Mouse (Mus musculus): ENCODE results near the gene Appl2. TPM values are rescaled to one million over a fixed set of nuclear protein-coding genes. Genes with fewer than 3 reads are reported as not detected.
A peak's percentile ranks its signal among the peaks of the same experiment; 100 is the strongest.
"Not testable (repeated sequence)": the region's sequence is repeated elsewhere in the genome, so short reads cannot be mapped to it uniquely, and the experiment has no call there.

The Appl2 gene
- polyA plus RNA-seq (2016; fragmentation: Nextera tagmentation; extraction: Ambion mirVana): 30.8 and 37.0 TPM in 2 replicates

DNA sequence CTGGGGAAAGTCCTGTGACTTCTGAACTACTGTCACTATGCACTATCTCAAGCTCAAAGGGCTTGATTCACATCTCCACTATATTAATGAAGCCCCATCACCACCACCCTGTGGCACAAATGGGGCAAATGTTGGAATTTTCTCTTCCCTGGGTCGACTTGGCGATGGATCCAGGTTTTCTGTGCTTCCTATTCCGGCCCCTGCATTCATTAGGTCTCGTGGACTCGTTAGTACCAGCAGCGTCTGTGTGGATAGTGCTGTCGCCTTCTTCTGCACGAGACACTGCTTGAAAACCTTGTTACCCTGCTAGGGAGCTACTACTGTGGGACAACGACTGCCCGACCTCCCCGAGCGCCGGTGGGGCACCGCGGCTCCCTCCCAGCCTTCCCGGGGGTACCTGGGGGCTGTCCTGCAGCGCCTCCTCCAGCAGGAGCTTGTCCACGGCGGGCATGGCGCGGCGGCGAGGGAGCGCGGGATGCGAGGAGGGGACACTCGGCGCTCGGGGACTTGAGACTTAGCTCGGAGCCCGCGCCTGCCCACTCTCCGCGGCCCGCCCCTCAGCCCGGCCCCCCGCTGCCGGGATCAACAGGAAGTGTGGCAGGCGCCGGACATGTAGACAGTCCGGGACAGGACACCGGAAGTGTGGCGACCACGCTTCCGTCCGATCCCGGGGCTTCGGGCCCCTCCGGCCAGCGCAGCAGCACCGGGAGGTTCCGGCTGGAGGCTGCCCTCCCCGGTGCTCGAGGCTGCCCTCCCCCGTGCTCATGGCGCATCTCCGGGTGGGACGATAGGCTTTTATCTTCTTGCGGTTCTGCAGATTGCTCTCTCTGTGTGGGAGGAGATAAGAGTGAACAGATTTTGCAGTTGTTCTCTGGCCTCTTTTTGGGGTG is at the start of gene Appl2:
TSS of gene Appl2 (minus strand) at position 608 of the 890 bp plus-strand sequence.
- Histone ChIP-seq H3K4me1 (peaks cover 51% of the 10 kb centered on the region), H3K27me3 (ENCODE audit: low read depth, poor library complexity, severe bottlenecking) (no peaks in the 10 kb centered on the region), H3K4me3 (peak within 1 kb of the TSS; percentile 84), H3K9me3 (replicated peaks) (no peaks in the 10 kb centered on the region), H3K27ac (replicated peaks) (peak within 1 kb of the TSS; percentile 92), H3K36me3 (no peaks in the 10 kb centered on the region)
- peak; percentile 92 for DNase-seq (ENCODE audit: low spot score)
- under 1% methylated on average over 59 of the region's 59 CpGs for WGBS

DNA sequence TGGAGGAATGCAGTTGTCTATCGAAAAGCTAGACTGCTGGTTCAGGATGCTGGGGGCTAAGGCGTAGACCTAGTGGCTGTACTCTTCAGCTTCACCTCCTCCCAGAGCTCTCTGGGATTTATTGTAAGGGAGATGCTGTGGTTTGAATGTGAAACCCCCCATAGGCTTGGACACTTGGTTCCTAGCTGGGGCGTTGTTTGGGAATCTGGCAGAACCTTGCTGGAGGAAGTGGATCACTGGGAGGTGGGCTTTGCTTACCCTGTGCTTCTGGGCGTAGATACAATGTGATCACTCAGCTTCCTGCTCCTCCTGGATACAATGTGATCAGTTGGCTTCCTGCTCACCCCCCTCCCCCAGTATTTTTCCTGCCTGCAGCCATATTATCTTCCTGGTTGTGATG is 47.7 kb upstream of the Appl2 start:
- Histone ChIP-seq H3K27me3 (ENCODE audit: low read depth, poor library complexity, severe bottlenecking) (no peaks in the 10 kb centered on the region), H3K9me3 (replicated peaks) (no peaks in the 10 kb centered on the region), H3K4me3 (no peak overlapping the region), H3K36me3 (no peaks in the 10 kb centered on the region), H3K4me1 (no peaks in the 10 kb centered on the region), H3K27ac (replicated peaks) (no peak overlapping the region)
- WGBS: 87% methylated on average over 4 of the region's 4 CpGs
- no peak for DNase-seq (ENCODE audit: low spot score)

DNA sequence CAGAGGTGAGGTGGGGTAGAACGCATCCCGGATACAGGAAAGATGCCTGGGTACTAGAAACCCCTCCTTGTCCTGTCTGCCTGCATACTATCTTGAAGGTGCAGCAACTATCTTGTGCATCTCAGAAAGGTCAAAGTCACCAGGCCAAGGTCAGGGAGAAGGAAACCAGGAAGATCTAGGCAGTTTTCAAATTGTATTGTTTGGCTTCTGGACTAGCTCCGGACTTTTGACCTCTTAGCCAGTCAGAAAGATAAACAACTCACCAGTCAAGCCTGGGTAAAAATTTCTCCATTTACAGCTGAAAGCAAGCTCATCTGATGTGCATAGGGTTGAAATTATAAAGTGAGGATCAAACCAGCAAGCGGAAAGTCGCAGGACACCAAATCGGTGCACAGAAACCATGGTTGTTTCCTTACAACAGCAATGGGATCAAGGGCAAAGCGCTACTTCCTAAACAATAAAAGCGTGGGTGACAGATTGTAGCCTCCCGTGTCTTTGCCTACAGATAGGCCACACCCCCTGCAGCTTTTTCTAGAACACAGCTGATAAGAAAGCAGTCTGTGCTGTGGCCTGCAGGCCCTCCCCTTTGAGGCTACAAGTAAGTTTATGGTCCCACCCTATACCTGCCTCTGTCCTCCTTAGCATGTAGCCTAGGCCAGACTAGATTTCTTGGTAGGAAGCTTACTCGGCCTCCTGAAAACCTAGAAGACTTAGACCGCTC is 43.8 kb upstream of the Appl2 start:
- no peak for DNase-seq (ENCODE audit: low spot score)
- no peak overlapping the region for H3K27ac ChIP-seq (replicated peaks)
- 89% methylated on average over 11 of the region's 11 CpGs for WGBS
- no peaks in the 10 kb centered on the region for H3K27me3 ChIP-seq (ENCODE audit: low read depth, poor library complexity, severe bottlenecking)
- H3K4me3 ChIP-seq: no peak overlapping the region
- no peaks in the 10 kb centered on the region for H3K9me3 ChIP-seq (replicated peaks)
- no peaks in the 10 kb centered on the region for H3K4me1 ChIP-seq
- no peaks in the 10 kb centered on the region for H3K36me3 ChIP-seq

DNA sequence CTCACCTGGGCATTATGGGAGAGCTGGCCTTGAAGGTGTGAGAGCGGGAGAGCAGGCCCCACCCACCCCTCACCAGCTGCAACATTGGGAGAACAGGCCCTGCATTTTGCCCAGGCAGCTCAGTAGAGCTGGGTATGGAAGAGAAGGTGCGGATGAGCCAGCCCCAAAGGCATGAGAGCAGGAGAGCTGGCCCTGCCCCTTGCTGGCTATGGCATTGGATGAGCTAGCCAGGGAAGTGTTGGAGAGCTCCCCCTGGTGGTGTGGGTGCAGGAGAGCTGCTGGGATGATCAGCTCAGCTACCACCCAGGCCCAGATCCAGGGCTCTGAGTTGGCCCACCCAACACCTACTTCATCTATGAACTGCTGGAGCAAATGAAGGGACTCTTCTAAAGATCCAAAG is 39.7 kb upstream of the Appl2 start:
- Histone ChIP-seq H3K27me3 (ENCODE audit: low read depth, poor library complexity, severe bottlenecking) (no peaks in the 10 kb centered on the region), H3K36me3 (no peaks in the 10 kb centered on the region), H3K27ac (replicated peaks) (no peak overlapping the region), H3K4me1 (no peaks in the 10 kb centered on the region), H3K9me3 (replicated peaks) (no peaks in the 10 kb centered on the region), H3K4me3 (no peak overlapping the region)
- WGBS: 80% methylated on average over 2 of the region's 2 CpGs
- DNase-seq (ENCODE audit: low spot score): no peak

DNA sequence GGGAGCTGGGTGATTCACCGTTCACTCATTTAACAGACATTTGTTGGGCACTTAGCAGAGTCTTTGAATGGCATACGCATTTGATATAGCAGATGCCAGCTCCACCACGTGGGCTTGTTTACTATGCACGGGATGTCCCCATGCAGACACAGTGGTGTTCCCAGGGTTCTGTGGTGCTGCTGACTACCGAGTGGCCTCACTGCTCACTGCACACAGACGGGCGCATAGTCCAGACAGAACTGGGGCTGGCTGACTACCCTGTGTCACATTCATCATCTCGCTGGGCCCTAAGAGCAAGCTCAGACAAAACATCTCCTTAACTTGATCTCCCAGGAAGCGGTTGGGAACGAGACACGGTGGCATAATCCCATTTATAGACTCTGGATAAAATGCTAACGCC is 32.8 kb upstream of the Appl2 start:
- Histone ChIP-seq H3K9me3 (replicated peaks) (no peaks in the 10 kb centered on the region), H3K36me3 (no peaks in the 10 kb centered on the region), H3K27ac (replicated peaks) (no peak overlapping the region), H3K4me3 (no peak overlapping the region), H3K4me1 (no peaks in the 10 kb centered on the region), H3K27me3 (ENCODE audit: low read depth, poor library complexity, severe bottlenecking) (no peaks in the 10 kb centered on the region)
- DNase-seq (ENCODE audit: low spot score): no peak
- 88% methylated on average over 12 of the region's 12 CpGs for WGBS

DNA sequence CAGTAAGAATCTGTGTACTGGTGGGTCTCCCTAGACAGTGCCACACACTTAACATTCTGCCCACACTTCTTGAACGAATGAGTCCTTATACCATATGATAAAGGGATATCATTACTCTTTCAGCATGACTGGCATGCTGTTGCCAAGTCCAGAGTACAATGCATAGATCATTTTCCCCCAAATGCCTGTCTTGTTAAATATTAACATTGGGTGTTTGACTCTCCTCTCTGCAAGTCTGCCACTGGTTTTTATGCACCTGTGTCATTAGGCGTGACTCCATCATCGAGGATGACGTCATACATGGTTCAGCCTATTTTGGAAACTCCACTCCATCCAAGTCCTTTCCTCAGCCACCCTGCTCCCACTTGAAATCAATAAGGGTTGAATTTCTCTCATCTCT is 18.0 kb upstream of the Appl2 start:
- Histone ChIP-seq H3K4me3 (no peak overlapping the region), H3K27me3 (ENCODE audit: low read depth, poor library complexity, severe bottlenecking) (no peaks in the 10 kb centered on the region), H3K36me3 (no peaks in the 10 kb centered on the region), H3K9me3 (replicated peaks) (no peaks in the 10 kb centered on the region), H3K27ac (replicated peaks) (no peak overlapping the region), H3K4me1 (no peaks in the 10 kb centered on the region)
- no peak for DNase-seq (ENCODE audit: low spot score)
- WGBS: 90% methylated on average over 4 of the region's 4 CpGs

DNA sequence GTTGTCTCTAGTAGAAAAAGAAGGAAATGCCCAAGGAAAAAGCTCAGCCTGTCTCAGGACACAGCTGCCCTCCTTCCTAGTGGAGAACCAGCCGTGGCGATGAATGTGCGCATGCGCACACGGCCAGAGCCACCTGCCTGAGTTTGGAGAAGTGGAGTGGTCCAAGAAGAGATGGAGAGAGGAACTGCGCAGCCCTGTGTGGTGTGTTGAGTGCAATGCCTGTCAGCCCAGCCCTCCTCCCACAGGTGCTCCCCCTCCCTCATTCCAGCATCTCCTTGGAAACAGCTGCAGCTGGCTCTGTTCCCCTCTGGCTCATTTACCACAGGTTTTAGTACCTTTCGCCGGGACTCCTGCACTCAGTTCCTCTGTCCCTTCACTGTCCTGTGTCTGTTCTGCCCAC is 13.4 kb upstream of the Appl2 start:
- Histone ChIP-seq H3K27me3 (ENCODE audit: low read depth, poor library complexity, severe bottlenecking) (no peaks in the 10 kb centered on the region), H3K4me1 (no peaks in the 10 kb centered on the region), H3K27ac (replicated peaks) (no peak overlapping the region), H3K9me3 (replicated peaks) (no peaks in the 10 kb centered on the region), H3K4me3 (no peak overlapping the region), H3K36me3 (no peaks in the 10 kb centered on the region)
- DNase-seq (ENCODE audit: low spot score): no peak
- 88% methylated on average over 8 of the region's 8 CpGs for WGBS

DNA sequence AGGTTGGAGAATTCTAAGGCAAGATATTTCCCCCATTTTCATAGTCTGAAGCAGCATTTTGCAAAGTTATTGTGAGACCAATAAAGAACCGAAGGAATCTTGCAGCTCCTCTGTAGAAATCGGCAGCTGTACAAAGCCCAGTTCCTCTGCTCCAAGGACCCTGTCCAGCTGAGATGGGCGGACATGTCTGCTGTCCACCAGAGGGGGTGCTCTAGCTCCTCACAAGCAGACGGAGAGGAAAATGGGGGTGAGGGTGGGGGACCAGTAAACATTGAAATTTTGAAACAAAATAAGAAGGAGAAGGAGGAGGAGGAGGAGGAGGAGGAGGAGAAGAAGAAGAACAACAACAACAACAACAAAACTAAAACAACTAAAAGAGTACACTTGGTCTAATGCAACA is 12.1 kb upstream of the Appl2 start:
- H3K4me3 ChIP-seq: no peak overlapping the region
- WGBS: 72% methylated on average over 4 of the region's 4 CpGs
- DNase-seq (ENCODE audit: low spot score): no peak

DNA sequence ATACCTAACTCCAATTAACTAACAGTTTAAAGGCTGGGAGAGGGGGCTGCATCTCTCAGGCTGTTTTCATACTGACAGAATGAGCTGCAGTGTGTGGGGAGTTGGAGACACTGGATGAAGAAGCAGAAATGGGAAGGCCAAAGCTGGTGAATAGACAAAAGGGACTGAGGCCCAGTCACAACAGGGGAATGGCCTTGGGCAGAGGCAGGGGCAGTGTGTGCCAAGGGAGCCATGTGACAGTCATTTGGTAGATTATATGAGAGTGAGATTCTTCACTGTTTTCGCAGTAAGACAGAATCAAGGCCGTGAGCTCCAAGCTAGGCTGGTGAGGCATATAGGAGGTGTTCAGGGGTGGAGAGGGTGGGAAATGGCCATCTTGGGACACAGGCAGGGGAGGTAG is 6.1 kb upstream of the Appl2 start:
- DNase-seq (ENCODE audit: low spot score): no peak
- no peaks in the 10 kb centered on the region for H3K4me1 ChIP-seq
- no peaks in the 10 kb centered on the region for H3K36me3 ChIP-seq
- H3K27ac ChIP-seq (replicated peaks): no peak overlapping the region
- WGBS: 89% methylated on average over 2 of the region's 2 CpGs
- H3K9me3 ChIP-seq (replicated peaks): no peaks in the 10 kb centered on the region
- H3K27me3 ChIP-seq (ENCODE audit: low read depth, poor library complexity, severe bottlenecking): no peaks in the 10 kb centered on the region
- no peak overlapping the region for H3K4me3 ChIP-seq

More for the DNA sequence above, 12.1 kb upstream of the Appl2 start:
- no peak overlapping the region for H3K27ac ChIP-seq (replicated peaks)
- H3K9me3 ChIP-seq (replicated peaks): no peaks in the 10 kb centered on the region
- no peaks in the 10 kb centered on the region for H3K27me3 ChIP-seq (ENCODE audit: low read depth, poor library complexity, severe bottlenecking)
- no peaks in the 10 kb centered on the region for H3K36me3 ChIP-seq
- H3K4me1 ChIP-seq: no peaks in the 10 kb centered on the region

DNA sequence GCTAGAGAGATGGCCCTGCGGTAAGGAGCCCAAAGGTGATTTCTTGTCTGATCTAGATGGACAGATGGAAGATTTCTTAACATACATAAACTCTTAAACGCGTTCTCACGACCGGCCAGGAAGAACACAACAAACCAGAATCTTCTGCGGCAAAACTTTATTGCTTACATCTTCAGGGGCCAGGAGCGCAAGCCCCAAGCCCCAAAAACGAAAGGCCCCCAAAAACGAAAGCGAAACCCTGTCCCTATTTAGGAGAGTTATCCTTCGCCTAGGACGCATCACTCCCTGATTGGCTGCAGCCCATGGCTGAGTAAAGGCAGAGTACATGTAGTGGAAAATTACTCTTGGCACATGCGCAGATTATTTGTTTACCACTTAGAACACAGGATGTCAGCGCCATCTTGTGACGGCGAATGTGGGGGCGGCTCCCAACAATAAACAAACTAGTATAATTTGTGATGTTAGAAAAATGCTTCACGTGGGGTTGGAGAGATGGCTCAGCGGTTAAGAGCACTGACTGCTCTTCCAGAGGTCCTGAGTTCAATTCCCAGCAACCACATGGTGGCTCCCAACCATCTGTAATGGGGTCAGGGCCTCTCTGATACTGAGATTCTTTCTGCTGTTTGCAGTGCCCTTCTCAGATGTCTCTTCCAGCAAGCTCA is 3.8 kb upstream of the Appl2 start:
- not testable (repeated sequence) for DNase-seq (ENCODE audit: low spot score); H3K27ac ChIP-seq (replicated peaks); H3K9me3 ChIP-seq (replicated peaks); H3K36me3 ChIP-seq; H3K4me3 ChIP-seq; H3K27me3 ChIP-seq (ENCODE audit: low read depth, poor library complexity, severe bottlenecking)
- peaks cover 16% of the 10 kb centered on the region for H3K4me1 ChIP-seq
- WGBS: 96% methylated on average over 19 of the region's 19 CpGs

DNA sequence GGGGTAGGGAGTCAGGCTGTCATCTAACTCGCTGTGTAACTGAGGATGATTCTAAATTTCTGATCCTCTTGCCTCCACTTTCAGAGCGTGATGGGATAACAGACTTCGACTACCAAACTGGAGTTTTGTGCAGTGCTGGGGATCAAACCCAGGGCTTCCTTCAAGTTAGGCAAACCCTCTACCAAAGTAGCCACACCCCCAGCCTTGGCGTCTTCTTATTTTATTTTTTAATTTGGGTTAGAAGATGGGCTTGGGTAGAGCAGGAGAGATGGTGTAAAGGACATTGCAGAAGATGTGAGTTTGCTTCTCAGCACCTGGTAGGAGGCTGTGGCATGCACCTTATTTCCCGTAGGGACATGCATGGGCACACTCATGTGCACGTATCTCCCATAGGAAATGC is 499 bp upstream of the Appl2 start:
- Histone ChIP-seq H3K4me1 (peaks cover 44% of the 10 kb centered on the region), H3K4me3 (peak overlapping the region; percentile 84), H3K36me3 (no peaks in the 10 kb centered on the region), H3K27ac (replicated peaks) (peak overlapping the region; percentile 92), H3K27me3 (ENCODE audit: low read depth, poor library complexity, severe bottlenecking) (no peaks in the 10 kb centered on the region), H3K9me3 (replicated peaks) (no peaks in the 10 kb centered on the region)
- WGBS: 39% methylated on average over 6 of the region's 6 CpGs
- DNase-seq (ENCODE audit: low spot score): no peak

DNA sequence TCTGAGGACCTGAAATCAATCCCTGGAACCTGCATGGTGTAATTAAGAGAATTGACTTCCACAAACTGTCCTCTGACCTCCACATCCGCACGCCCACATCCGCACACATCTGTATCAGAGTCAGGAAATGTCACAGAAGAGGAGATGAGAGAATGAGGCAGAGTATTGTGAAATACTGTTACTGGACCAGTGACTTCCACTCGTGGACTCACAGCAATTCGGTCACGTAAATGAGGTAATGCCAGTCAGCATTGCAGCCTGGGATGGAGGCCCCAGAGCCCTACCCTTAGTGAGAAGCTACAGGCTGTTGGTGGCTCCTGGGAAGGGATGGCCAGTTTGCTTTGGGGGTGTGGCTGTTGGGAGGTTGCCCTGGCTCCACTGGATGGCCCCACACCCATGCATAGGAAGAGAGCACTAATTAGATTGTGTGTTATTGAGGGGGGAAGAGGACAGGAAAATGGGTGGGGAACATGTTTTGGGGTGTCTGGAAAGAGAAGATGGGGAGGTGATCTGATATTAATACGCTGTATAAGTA is 2.1 kb downstream of the Appl2 start:
- H3K9me3 ChIP-seq (replicated peaks): no peaks in the 10 kb centered on the region
- no peak overlapping the region for H3K4me3 ChIP-seq
- peaks cover 51% of the 10 kb centered on the region for H3K4me1 ChIP-seq
- WGBS: 93% methylated on average over 7 of the region's 7 CpGs
- DNase-seq (ENCODE audit: low spot score): no peak
- no peaks in the 10 kb centered on the region for H3K27me3 ChIP-seq (ENCODE audit: low read depth, poor library complexity, severe bottlenecking)
- no peak overlapping the region for H3K27ac ChIP-seq (replicated peaks)
- H3K36me3 ChIP-seq: no peaks in the 10 kb centered on the region

DNA sequence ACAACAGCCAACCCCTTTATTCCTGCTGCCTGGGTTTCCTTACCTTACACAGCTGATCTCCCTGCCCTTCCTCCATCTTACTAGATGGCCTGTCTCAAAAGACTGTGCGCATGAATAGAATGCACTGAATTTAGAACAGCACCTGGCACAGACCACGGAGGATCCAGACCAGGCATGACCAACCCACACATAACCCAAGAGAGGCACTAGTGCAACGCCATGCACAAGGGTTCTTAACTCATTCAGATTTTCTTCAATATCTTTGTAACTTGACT is 2.9 kb downstream of the Appl2 start:
- Histone ChIP-seq H3K27me3 (ENCODE audit: low read depth, poor library complexity, severe bottlenecking) (no peaks in the 10 kb centered on the region), H3K4me1 (peaks cover 51% of the 10 kb centered on the region), H3K36me3 (no peaks in the 10 kb centered on the region), H3K27ac (replicated peaks) (0 out of 2 replicates have a peak overlapping the region, but pooled peaks have one; percentile 73), H3K9me3 (replicated peaks) (no peaks in the 10 kb centered on the region), H3K4me3 (no peak overlapping the region)
- 94% methylated on average over 3 of the region's 3 CpGs for WGBS
- no peak for DNase-seq (ENCODE audit: low spot score)

Data from midbrain, embryonic 10.5 days (tissue).